Mouse (Mus musculus) adrenal gland, postnatal 14 days (tissue): Measurements from ENCODE around the gene Zfp341. TPM values are rescaled to one million over a fixed set of nuclear protein-coding genes. Genes with fewer than 3 reads are reported as not detected.
A peak's percentile ranks its signal among the peaks of the same experiment; 100 is the strongest.

Source experiments
- DNase-seq: peaks from one replicate; pipeline ENCODE4 v3.0.0; 2021; ENCODE audit warnings: mixed read lengths
- total RNA-seq: library from RNA; stranded (reverse); gene quantifications from 2 replicates; pipeline ENCODE4 v1.2.3, GENCODE M21; 2021

Gene Zfp341
- total RNA-seq, 1 experiment from 2014 or later, result 2.2 TPM

DNA sequence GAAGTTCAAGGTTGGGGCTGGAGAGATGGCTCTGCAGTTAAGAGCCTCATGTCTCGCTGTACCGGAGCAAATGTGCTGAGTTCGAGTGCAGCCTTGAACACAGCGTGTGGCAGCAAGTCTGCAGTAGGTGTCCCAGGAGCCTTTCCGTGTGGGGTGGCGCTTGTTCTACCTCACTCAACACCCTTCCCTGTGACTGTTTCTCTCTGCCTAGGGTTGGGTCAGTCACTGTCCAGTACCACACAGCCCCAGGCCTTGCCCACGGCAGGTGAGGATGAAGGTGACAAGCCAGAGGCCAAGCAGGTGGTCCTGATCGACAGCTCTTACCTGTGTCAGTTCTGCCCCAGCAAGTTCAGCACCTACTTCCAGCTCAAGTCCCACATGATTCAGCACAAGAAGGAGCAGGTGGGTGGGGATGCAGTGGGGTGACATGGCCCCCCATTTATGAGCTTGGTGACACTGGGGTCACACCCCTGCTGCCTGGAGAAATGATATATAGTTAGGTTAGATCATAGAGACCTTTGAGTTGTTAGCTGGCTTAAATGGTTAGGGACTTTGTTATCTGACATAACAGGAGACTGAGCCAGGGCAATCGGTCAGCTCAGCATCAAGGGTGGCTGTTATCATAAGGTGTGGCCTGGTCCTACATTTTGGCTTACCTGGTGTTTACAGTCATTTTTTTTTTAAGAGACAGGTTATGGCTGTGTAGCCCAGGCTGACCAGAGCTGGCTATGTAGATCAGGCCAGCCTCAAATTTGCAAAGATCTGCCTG lies 21.0 kb downstream of the Zfp341 start:
- DNase-seq, result no peak

DNA sequence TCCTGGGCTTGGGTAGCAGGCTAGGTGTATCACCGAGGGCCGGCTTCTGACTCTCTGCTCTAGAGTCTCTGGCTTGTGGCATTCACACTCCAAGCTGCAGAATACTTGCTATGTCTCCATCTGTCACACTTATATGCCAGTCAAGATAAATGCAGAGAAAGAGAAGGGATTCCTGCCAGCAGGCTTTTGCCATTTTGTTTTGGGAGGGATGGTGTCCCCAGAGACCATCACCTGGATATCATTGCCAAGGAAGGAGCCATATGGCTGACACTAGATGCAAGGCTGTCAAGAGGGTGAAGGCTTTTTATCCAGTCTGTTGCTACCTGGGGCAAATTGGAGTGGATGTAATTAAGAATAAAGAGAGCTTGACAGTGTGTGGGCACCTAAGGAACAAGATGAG lies 22.7 kb downstream of the Zfp341 start:
- DNase-seq, result no peak

DNA sequence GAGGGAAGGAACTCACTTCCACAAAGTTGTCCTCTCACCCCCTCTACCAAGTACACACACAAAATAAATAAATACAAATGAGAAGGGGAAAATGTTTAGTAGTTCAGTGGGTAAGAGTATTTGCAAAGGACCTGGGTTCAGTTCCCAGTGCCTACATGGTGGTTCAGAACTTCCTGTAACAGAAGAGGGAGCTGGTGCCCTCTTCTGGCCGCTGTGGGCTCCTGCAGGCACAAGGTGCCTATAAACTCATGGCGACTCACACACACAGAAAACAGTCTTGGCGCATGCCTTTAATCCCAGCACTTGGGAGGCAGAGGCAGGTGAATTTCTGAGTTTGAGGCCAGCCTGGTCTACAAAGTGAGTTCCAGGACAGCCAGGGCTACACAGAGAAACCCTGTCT lies 25.4 kb downstream of the Zfp341 start:
- DNase-seq, result no peak

DNA sequence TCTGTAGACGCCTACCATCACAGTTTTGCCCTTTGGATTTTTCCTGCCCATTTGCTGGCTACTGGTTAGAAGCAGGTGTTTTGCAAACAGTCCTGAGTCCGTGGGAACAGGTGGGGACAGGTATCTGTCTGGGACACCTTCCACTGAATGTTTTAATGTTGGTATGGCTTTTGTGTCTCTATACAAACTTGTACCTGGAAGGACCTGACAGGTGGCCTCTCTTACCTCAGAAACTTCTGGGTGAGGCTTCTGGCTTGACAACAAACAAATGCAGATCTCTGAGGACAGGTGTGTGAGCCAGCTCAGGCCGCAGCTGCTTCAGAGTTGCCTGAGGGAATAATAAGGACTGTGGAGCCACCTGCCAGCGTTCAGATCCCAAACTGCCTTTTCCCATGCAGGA lies 26.0 kb downstream of the Zfp341 start:
- DNase-seq, result no peak

DNA sequence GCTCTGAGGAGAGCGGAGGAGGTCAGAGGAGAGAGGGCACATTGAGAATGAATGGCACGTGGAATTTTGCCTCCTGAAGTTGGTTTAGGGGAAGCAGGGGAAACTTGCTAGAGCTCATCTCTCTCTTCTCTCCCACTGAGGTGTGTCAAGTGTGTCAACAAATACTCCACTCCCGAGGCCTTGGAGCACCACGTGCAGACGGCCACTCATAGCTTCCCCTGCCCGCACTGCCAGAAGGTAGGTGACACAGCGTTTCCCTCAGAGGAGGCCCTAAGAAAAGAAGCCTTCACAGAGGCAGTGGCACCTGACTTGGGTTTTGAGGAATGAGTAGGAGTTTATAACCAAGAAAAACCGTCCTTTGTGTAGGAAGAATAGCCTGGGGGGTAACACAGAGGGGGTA lies 28.1 kb downstream of the Zfp341 start:
- DNase-seq, result no peak

DNA sequence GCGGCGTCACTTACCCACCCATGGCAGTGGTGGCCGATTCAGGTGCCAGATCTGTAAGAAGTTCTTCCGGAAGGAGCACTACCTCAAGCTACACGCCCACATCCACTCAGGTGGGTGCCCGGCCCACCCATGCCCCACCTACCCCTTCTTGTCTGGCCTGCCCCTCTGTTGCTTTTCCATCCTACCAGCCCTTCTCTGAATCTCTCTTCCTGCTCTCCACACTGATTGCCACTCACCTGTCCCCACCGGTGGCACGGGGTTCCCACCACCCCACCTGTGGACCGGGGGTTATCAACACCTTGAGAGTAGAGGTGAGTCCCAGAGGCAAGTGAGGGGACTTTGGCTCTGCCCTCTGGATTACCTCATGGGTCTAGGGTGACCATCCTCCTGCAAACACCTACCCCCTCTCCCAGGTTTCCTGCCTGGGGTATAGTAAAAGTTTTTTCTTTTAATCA lies 28.9 kb downstream of the Zfp341 start:
- no peak for DNase-seq

DNA sequence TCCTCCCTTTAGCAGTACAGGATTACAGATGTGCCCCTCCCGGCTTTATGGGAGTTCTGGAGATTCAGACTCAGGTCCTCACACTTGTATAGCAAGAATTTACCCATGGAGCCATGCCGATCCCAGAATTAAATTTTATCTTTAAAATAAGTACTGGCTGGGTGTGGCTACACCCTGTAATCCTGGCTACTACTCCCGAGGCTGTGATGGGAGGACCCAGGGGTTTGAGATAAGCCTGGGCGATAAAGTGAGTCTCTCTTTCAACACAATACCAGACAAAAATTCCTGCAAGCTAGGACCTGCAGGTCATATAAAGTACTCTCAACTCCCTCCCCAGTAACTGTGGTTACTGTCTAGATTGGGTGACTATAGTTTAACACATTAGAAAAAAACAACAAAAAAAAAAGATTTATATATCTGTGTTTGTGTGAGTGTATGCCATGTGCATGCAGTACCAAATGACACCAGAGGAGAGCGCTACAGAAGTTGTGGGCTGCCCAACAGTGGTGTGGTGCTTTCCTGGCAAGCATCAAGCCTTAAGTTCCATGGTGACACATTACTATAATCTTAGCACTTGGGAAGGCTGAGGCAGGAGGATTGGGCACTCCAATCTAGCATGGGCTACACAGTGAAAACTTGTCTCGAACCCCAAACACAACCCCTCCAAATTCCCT lies 29.8 kb downstream of the Zfp341 start:
- no peak for DNase-seq

DNA sequence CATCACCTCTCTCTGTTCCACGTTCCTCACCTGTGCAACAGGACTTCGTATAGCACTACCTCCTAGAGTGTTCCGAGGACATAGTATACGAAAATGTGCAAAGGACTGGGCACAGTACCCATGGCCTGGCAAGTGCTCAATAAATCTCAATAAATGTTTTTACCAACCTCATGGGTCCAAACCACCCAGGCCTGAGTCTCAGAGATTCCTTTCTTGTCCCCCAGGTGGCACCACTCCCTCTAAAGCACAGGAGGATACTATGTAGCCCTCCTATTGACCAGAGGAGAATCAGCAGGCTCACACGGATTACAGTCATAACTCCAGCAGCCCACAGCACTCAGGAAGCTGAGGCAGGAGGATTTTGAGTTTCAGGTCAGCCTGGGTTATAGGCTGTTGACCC lies 33.5 kb downstream of the Zfp341 start:
- peak; percentile 62 for DNase-seq

DNA sequence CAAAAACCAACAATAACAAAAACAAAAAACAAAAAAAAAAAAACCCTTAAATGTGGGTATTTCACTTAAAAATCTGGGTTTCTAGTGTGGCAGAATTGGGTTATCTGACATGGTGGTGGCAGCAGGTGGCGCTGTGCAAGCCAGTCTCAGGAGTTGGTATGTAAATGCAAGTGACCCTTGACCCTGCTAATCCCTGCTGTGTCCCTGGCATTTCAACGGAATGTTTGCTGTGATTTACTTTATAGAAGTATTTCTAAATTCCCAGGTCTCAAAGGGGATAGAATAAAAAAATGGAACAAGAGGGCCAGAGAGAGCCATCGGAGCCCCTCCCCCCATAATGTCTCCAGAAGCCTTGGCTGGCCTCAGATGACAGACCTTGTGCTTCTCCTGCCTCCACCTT lies 35.0 kb downstream of the Zfp341 start:
- DNase-seq, result peak; percentile 80

DNA sequence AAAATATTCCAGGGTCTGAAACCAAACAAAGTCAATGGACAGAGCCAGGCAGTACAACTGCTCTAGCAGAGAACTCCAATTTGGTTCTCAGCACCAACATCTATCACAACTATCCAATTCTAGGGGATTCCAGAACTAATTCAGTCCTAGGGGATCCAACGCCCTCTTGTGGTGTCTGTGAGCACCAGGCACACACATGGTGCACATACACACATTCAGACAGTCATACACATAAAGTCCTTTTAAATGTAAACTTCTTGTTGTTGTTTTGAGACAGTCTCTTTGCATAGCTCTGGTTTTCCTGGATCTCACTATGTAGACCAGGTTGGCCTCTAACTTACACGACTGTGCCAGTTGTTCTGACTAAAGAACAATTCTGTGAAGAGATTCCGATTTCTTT lies 37.3 kb downstream of the Zfp341 start:
- DNase-seq, result no peak

DNA sequence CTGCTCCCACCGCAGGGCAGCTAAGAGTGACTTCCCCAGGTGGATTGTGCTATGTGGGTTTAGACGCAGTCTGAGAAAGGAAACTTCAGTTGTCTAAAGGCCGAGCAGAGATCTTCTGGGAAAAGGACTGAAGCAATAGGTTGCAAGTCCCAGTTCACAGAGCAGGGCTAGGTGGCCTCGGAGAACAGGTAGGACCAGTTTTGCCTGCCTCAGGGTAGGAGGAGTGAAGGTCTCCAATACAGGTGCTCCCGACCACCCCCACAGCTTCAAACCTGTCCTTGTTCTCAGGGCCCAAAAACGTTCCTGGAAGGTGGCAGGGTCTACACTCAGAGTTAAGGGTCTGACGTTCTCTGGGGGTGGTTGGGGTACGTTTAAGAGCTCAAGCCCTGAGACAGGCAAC lies 38.3 kb downstream of the Zfp341 start, which contains the start of gene Chmp4b:
Chmp4b (plus strand) TSS at position 343 of the 400 bp plus-strand sequence.
- DNase-seq, result no peak

DNA sequence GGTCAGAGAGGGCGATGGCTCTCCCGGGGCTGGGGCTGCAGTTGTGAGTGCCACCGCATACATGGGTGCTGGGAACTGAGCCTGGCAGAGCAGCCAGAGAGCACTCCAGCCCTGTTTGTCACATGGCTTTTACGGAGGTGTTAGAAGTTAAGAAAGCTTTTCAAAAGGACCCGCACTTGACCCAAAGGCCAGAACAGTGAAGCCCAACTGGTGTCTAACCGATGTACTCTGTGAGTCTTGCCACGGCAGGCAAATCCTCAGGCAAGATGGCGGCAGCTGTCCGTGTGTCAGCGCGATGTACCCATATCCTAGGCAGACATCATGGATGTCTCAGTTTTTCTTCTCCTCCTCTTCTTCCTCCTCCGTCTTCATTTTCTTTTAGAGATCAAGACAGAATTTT lies 41.9 kb downstream of the Zfp341 start:
- DNase-seq, result no peak

DNA sequence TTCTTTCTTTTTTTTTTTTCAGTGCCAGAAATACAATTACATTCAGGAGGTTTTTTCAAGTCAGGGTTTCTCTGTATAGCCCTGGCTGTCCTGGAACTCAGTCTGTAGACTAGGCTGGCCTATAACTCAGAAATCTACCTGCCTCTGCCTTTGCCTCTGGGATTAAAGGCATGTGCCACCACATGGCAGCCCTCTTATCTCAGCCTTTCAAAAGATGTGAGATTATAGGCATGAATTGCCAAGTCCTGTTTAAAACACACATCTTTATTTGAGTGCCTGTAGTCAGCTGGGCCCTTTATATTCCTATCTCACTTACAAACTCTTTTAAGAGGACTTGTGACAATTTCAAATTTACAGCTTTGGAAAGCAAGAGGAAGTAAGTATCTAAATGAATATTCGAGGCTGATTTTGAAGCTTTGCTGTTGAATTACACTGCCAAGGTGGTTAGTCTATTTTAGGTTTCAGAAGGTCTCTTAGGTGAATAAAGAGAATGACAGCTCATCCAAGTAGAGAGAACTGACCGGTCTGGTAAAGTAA lies 42.8 kb downstream of the Zfp341 start:
- DNase-seq, result no peak

DNA sequence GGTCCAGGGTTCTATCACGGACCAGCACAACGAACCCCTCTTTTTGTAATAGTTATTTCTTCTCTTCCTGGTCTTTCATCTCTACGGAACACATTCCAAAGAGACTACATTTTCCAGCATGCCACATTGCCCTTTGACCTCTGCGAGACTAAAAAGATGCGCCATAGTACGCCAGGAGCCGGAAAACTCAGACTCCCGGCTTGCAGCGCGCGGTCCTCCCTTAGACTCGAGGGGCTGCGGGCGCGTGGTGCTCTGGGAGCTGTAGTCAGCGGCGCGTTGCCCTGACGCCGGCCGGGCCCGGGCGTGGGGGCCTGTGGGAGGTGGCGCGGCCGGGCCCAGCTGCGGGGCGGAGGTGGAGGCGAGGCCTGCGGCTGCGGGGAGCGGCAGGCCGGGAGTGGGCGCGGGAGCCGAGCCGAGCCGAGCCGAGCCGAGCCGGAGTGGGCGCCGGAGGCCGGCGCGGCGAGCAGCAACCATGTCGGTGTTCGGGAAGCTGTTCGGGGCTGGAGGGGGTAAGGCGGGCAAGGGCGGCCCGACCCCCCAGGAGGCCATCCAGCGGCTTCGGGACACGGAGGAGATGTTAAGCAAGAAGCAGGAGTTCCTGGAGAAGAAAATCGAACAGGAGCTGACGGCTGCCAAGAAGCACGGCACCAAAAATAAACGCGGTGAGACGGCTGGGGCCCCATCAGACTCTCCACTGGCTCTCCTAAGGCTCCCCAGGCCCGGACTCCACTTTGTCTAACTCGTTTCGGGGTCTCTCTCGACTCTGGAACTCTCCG lies 43.8 kb downstream of the Zfp341 start:
- DNase-seq, result peak; percentile 98

DNA sequence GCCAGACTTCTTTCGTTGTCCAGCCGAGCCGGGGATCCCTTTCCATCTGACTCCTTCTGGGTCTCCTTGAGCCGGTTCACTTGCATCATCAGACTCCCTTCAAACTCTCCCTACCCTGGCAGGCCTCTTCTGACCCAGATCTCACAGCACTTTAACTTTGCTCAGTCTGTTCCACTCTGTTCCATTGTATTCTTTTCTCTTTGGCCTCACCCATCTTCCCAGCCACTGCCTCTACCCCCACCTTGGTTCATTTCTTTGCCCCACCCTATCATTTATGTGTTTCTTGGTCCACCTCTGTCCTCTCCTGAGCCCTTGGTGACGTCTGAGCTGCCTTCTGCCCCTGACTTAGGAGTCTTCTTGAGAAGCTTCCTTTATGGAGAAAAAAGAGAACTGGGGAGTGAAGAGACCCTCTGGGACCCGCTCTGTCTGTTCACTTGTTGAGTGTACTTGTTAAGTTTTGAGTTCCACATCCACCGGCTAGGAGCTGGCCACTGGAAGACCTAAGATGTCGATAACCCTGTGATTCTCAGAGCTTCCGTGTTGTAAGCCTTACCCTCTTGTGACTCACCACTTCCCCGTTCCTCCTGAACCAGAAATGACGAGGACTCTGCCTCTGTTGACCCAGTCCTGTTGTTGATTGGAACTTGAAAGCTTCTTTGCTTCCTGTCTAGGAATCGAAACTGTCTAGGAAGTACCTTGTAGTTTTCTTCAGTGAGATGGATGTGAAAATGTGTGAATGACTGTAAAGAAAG lies 44.6 kb downstream of the Zfp341 start:
- DNase-seq, result peak; percentile 66

DNA sequence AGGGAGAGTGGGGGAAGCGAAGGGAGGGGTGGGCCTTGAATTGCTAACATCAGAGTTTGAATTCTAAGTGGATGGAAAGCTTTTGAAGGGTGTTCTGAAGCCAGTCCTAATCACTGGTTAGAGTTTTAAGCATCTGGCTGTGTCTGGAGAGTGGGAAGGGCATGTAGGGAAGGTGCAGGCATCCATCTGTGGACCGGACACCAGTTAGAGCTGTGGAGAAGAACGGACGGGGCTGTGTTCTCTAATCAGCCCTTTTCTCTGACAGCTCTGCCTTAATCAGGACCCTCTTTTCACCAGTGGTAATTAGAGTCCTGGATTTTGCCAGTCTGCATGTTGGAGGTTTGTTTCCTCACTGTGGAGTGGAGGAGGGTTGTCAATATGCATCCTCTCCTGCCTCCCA lies 46.0 kb downstream of the Zfp341 start:
- DNase-seq, result no peak

DNA sequence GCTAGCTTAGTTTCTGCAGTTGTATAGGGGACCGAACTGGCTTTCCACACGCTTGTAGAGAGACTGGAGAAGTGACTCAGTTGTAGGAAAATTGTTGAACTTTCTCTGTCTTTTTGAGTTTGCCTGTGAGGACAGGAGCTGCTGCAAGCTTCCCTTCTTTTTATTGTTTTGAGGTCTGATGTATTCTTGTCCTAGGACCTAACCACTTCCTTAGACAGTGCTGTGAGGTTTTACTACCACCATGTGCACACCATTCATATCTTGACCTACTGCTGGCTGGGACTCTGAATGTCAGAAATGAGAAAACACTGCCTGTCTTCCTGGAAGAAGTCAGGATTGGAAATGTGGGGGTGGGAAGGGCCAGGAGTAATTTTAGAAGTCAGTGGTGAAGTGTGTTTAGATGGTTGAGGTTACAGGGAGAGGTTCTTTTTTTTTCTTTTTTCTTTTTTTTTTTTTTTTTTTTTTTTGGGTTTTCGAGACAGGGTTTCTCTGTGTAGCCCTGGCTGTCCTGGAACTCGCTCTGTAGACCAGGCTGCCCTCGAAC lies 46.5 kb downstream of the Zfp341 start:
- no peak for DNase-seq

DNA sequence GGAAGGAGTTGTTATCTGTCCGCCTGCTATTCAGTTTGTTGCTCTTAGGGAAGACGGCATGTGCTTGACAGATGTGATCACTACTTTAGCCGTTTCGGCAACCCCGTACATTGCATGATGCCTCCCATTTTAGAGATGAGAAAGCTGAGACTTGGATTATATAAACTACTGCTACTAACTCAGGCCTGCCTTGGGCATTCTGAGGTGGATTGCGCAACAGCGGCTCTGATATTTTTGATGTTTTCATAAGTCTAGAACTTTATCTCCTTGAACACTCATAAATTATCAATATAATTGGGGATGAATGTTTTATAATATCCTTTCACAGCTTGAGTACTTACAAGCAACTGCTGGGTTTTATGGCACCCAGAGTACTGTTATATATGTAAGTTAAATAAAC lies 55.6 kb downstream of the Zfp341 start:
- no peak for DNase-seq

DNA sequence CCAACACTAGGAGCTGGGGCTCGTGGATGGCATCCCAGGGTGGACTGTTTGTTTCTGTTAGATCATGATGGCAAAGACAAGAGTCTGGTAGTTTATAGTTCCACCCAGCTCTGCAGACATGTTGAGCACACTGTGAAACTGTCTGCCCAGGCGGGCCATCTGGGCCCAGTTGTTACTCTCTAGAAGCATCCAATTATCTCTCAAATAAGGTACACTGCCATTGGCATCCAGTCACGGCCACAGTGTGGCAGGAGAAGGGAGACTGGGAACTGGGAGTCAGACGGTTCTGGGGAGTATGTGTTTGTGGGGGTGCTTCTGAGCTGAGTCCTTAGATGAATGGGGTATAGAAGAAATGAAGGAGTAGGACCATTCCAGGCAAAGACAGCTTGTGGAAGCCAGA lies 57.0 kb downstream of the Zfp341 start:
- no peak for DNase-seq

DNA sequence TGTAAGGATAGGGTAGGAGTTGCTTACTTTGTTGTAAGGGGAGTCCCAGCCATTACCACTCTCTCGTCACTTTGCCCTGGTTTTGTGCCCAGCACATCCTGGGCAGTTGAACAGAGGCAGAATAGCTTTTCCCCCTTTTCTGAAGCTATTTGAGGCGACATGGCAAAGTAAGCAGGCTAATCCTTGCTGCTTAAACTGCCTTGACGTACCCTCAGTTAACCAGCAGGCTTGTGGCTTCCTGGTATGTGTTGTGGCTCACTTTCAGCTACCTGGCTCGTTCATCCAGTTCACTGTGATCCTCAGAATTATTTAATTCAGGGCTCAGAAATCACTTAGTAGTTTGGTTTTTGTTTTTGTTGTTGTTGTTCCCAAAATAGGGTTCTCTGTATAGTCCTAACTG lies 57.6 kb downstream of the Zfp341 start:
- no peak for DNase-seq

DNA sequence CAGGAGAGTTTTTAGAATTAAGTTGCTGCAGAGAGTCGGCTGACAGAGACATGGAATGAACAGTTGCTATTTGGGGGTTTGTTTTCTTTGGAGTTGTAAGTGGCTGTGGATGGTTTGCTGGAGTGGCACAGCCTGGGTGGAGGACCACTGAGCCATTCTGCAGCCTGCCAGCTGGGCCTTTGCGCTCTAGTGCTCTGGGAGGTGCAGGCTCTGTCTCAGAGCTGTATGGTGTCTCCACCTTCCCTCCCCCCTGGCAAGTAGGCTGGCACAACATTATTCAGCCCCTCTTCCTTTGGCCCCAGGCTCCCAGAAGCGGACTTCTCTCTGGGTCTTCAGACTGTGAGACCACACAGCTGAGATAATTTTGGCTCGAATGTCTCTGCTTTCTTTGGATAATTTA lies 60.9 kb downstream of the Zfp341 start:
- DNase-seq, result no peak
